Mouse (Mus musculus) lung, postnatal 0 days (tissue): ENCODE measurements at regions not wholly inside any gene's neighbourhood (a gene's known extent, or its start where the extent isn't known, plus 50 kb on each side); places are given as distances from the start of the nearest gene placed in this dataset.

Experiments
- CTCF ChIP-seq: IDR thresholded peaks from 2 replicates; pipeline ENCODE4 v1.5.1; 2016; ENCODE audit warnings: antibody characterized with exemption, mild to moderate bottlenecking
- EP300 ChIP-seq: IDR thresholded peaks from 2 replicates; pipeline ENCODE4 v1.6.1; 2016; ENCODE audit warnings: antibody characterized with exemption, mild to moderate bottlenecking, control low read depth

GRCm38 (mm10) chr12:77537139-77537848 is 299.4 kb downstream of the Fut8 start:
- TF ChIP-seq CTCF (no peak), EP300 (no peak)
